Mouse (Mus musculus) gastrocnemius, adult 2 months (tissue): ENCODE results near the gene Gm45213. TPM values are rescaled to one million over a fixed set of nuclear protein-coding genes. Genes with fewer than 3 reads are reported as not detected.

ENCODE experiments used
- DNase-seq: peaks from one replicate; pipeline ENCODE4 v3.0.0; 2022
- H3K27ac ChIP-seq: fragments of 200-600 bp; 2 replicates; pipeline ENCODE4 v1.8.1; 2022; ENCODE audit warnings: mild to moderate bottlenecking
- H3K4me3 ChIP-seq: fragments of 200-600 bp; 2 replicates; pipeline ENCODE4 v1.8.1; 2022; ENCODE audit warnings: mild to moderate bottlenecking, moderate library complexity
- CTCF ChIP-seq: fragments of 200-600 bp; IDR thresholded peaks from 2 replicates; pipeline ENCODE4 v1.8.1; 2022; ENCODE audit warnings: antibody characterized with exemption, mild to moderate bottlenecking, moderate library complexity
- intact Hi-C: fragments of 180-260 bp; cut with DNase I; formaldehyde crosslinking; loops from one replicate; pipeline ENCODE4 v1.15.1; 2025
- long read RNA-seq, 2 experiments: library from polyadenylated mRNA; stranded (forward); transcript quantifications; one replicate each; pipeline ENCODE4 v2.0.0; 2021
- total RNA-seq, 2 experiments: library from RNA; stranded (reverse); gene quantifications; 2 replicates each; pipeline ENCODE4 v1.2.3; 2021

Gene Gm45213
- not detected for total RNA-seq
- long read RNA-seq, experiment 1, partial matches to known transcripts, result 0 of 2 reads
- long read RNA-seq, experiment 1, other reads (novel, unspliced or antisense), result 2 of 2 reads
- long read RNA-seq, experiment 2, result 0 reads

DNA sequence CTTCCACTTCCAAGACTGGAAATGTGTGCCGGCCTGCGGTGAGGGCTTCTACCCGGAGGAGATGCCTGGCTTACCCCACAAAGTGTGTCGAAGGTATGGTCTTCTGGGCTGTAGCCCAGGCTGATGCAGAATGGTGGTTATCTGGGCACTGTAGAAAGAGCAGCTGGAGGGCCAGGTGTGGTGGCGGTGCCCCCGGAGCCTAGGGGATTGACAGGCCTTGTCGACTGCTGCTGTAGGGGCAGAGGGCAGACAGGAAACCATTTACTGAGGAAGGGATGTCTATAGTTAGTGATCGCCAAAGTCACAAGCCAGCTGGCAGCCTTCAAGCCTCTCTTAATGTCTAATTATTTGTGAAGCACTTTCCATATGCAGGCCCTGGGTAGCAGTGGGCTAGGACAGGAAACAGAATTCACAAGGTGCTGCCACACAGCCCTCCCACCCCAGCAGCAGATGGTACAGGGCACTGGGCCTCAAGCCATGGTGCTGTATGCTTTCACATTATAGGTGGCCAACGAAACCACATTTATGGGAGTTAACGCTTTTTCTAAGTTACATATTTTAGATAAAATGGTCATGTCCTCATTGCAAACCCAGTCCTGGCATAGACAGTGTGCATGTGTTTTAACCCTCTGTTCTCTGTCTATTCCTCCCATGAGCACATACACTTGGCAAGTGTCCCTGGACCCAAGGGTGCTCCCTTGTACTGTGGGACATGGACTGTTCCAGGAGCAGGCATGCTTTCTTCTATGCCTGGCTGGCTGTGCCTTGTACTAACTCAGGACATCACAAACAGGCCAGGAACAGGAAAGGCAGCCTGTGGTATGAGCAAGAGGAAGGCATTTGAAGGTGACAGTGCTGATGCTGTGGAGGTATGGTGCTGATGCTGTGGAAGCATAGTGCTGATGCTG is at the start of gene Gm45213:
Gene Gm45213 (plus strand): TSS at position 51 of the 908 bp plus-strand sequence.
- DNase-seq, result no peak
- no peak for TF ChIP-seq CTCF
- Histone ChIP-seq H3K27ac (no peak within 1 kb of the TSS), H3K4me3 (no peak within 1 kb of the TSS)
- intact Hi-C loops, result no loop called here

- TF ChIP-seq CTCF, result no peak
- Histone ChIP-seq H3K27ac (no peak overlapping the region), H3K4me3 (no peak overlapping the region)
- DNase-seq, result no peak
- intact Hi-C loops, result no loop called here
These were observed 42.2 kb upstream of the Gm45213 start for GRCm38 (mm10) chr7:66001035-66001754.

- intact Hi-C loops, result no loop called here
- no peak overlapping the region for H3K4me3 ChIP-seq
- TF ChIP-seq CTCF, result no peak
- H3K27ac ChIP-seq, result no peak overlapping the region
- no peak for DNase-seq
These were observed 41.6 kb upstream of the Gm45213 start for GRCm38 (mm10) chr7:66001797-66002196.

DNA sequence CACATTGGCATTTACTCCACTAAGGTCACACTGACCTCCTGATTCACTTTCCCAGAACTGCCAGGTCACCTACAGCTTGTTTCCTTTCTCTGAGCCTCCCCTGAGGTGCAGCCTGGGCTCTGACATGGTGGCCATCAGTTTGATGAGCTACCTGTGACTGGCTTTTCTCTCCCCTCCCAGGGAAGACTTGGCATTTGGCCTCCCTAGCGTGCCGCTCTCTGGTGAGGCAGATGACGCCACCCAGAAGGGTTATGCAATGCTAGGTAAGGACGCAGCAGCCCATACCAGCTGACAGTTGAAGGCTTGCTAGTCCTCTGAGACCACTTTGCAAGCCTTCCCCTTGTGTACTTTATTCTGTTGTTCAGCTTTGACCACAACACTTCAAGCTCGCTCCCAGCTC is 40.0 kb upstream of the Gm45213 start:
- DNase-seq, result no peak
- intact Hi-C loops, result no loop called here
- no peak overlapping the region for H3K27ac ChIP-seq
- no peak overlapping the region for H3K4me3 ChIP-seq
- TF ChIP-seq CTCF, result no peak

- no peak for TF ChIP-seq CTCF
- no peak overlapping the region for H3K4me3 ChIP-seq
- intact Hi-C loops, result no loop called here
These were observed 39.4 kb upstream of the Gm45213 start for GRCm38 (mm10) chr7:66003865-66004638.

DNA sequence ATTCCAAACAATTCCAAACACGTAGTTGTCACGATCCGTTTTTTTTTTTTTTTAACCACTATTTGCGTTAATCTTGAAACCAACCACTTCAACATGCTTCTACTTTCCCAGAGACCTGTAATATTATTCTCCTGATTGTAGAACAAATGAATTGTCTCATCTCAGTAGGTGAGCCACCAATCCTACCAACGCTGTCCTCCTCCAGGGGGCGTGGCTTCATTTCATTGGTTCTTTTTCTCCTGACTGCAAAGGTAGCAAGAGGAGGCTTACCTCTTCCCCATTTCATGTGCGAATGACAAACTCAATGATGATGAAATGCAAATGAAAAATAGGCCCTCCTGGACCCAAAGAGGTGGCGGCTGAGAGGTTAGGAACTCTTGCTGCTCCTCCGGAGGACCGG is 38.3 kb upstream of the Gm45213 start:
- no peak overlapping the region for H3K27ac ChIP-seq
- TF ChIP-seq CTCF, result no peak
- intact Hi-C loops, result no loop called here
- DNase-seq, result no peak
- no peak overlapping the region for H3K4me3 ChIP-seq

More at GRCm38 (mm10) chr7:66003865-66004638, 39.4 kb upstream of the Gm45213 start:
- no peak for DNase-seq
- H3K27ac ChIP-seq, result no peak overlapping the region

DNA sequence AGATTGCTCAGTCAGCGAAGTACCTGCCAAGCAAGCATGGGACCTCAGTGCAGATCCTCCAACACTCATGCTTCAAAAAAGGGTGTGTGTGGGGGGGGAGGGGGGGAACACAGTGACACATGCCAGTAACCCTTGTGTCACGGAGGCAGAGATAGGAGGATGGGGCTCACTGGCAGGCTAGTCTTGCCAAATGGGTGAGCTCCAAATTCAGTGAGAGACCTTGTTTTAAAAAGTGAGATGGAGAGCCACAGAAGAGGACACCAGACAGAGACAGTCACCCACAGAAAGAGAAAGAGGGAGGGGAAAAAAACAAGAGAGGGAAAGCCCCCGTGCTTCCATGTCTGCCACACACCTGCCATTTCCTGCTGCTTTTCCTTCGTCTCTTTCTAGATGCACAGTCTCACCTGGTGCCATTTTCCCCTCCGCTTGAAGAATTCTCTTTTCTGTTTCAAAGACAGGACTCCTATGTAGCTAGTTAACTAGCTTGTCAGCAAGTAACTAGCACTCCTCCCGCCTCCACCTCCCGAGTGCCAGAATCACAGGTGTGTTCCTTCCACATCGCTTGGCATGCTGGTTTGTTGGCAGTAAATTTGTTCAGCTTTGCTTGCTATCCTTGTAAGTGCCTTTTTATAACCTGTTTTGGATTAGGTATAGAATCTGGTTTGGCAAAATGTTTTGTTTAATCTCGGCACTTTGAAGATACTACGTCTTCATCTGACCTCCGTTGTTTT is 35.1 kb upstream of the Gm45213 start:
- intact Hi-C loops, result no loop called here
- DNase-seq, result no peak
- no peak for TF ChIP-seq CTCF
- peak overlapping the region; percentile 34 for H3K4me3 ChIP-seq
- no peak overlapping the region for H3K27ac ChIP-seq

- no peak for TF ChIP-seq CTCF
- no peak overlapping the region for H3K27ac ChIP-seq
- intact Hi-C loops, result no loop called here
- H3K4me3 ChIP-seq, result peak overlapping the region; percentile 34
- no peak for DNase-seq
These were observed 34.5 kb upstream of the Gm45213 start for GRCm38 (mm10) chr7:66008892-66009273.

DNA sequence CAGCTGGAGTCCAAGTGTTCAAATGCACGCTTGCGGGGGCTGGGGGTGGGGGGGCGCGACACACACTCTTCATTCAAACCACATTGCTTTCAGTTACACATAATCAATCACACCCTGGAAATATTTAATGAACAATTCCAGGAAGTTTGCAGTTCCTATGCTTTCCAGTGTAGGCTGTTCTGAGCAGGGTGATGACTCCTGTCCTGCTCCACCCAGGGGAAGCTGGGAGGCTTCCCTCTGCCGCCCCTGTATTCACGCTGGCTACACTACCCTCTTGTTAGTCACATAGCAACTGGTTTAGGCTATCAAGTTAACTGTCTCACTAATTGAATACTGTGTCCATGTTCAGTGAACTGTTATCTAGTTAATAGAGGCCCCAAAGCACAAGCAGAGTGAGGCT is 32.9 kb upstream of the Gm45213 start:
- DNase-seq, result no peak
- no peak for TF ChIP-seq CTCF
- intact Hi-C loops, result no loop called here
- Histone ChIP-seq H3K4me3 (no peak overlapping the region), H3K27ac (no peak overlapping the region)

DNA sequence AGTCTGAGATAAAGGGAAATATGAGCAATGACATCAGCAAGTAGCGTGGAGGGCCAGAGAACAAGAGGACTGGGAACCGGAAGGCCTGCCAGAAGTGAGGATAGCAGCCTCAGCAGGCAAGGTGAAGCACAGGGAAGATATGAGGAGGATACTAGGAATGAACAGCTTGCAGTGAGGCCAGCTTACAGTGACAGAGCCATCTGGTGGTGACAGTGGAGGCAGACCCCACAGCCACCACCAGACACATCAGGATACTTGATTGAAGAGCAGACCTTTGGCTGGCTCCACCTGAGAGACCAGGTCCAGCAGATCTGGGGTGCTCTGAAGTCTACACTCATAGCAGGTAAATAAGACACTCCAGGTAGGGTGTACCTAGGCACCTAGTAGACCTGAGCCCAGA is 15.7 kb upstream of the Gm45213 start:
- intact Hi-C loops, result no loop called here

GRCm38 (mm10) chr7:66028766-66029512 is 14.5 kb upstream of the Gm45213 start:
- intact Hi-C loops, result no loop called here
- DNase-seq, result peak; percentile 54
- no peak overlapping the region for H3K4me3 ChIP-seq
- TF ChIP-seq CTCF, result no peak
- no peak overlapping the region for H3K27ac ChIP-seq

More for the DNA sequence above, 15.7 kb upstream of the Gm45213 start:
- TF ChIP-seq CTCF, result peak; percentile 44
- Histone ChIP-seq H3K27ac (no peak overlapping the region), H3K4me3 (no peak overlapping the region)
- DNase-seq, result no peak
